Mouse (Mus musculus) olfactory bulb, adult 2 months (tissue): ENCODE data around the gene Tmem25.

ENCODE experiments used
- CTCF ChIP-seq: fragments of 200-500 bp; IDR thresholded peaks from 2 replicates; pipeline ENCODE4 v1.5.1; 2012; ENCODE audit warnings: low read depth, mild to moderate bottlenecking, low read length, moderate library complexity; ENCODE audit not compliant: insufficient read depth
- POLR2A ChIP-seq: fragments of 200-500 bp; IDR thresholded peaks from 2 replicates; pipeline ENCODE4 v1.6.1; 2012; ENCODE audit warnings: mild to moderate bottlenecking, low read depth, low read length, moderate library complexity; ENCODE audit not compliant: insufficient read depth

DNA sequence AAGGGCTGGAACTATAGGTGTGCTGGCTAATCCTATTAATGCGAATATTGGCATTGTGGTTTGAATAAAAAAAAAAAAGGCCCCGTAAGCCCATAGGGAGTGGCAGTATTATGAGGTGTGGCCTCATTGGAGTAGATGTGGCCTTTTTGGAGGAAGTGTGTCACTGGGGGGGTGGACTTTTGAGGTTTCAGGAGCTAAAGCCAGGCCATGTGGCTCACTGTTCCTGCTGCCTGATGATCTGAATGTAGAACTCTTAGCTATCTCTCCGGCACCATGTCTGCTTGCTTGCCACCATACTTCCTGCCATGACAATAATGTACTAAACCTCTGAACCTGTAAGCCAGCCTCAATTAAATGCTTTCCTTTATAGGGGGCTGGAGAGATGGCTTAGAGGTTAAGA lies 51.8 kb downstream of the Tmem25 start:
- TF ChIP-seq POLR2A, result no peak
- TF ChIP-seq CTCF, result no peak
